Mouse (Mus musculus) liver, embryonic 11.5 days (tissue): ENCODE measurements around the gene Mgrn1. TPM values are rescaled to one million over a fixed set of nuclear protein-coding genes. Genes with fewer than 3 reads are reported as not detected.

Source experiments
- ATAC-seq: fragments of 200-750 bp; cut with Nextera tagmentation; replicated peaks from 2 replicates; pipeline ENCODE4 v1.8.0; 2017; ENCODE audit warnings: moderate number of reproducible peaks, mild to moderate bottlenecking, moderate TSS enrichment, moderate library complexity; ENCODE audit not compliant: low FRiP score
- DNase-seq: peaks from one replicate; pipeline ENCODE4 v3.0.0-alpha.2; 2017; ENCODE audit warnings: low spot score
- H3K27ac ChIP-seq: fragments of 300-500 bp; sonication (generic); 2 replicates; pipeline ENCODE4 v1.5.1; 2014; ENCODE audit warnings: mild to moderate bottlenecking, low read depth, low read length, control low read depth
- H3K27me3 ChIP-seq: fragments of 300-500 bp; sonication (generic); replicated peaks from 2 replicates; pipeline ENCODE4 v1.6.1; 2014; ENCODE audit warnings: low read length, mixed read lengths; ENCODE audit not compliant: control insufficient read depth, insufficient read depth
- H3K36me3 ChIP-seq: fragments of 300-500 bp; sonication (generic); 2 replicates; pipeline ENCODE4 v1.6.1; 2014; ENCODE audit warnings: mild to moderate bottlenecking, low read length, moderate library complexity, mixed read lengths; ENCODE audit not compliant: control insufficient read depth, insufficient read depth
- H3K4me1 ChIP-seq: fragments of 300-500 bp; sonication (generic); replicated peaks from 2 replicates; pipeline ENCODE4 v1.6.1; 2014; ENCODE audit warnings: low read length, mixed read lengths; ENCODE audit not compliant: control insufficient read depth, insufficient read depth
- H3K4me2 ChIP-seq: fragments of 300-500 bp; sonication (generic); 2 replicates; pipeline ENCODE4 v1.6.1; 2014; ENCODE audit warnings: mild to moderate bottlenecking, control low read depth, moderate library complexity
- H3K4me3 ChIP-seq: fragments of 300-500 bp; sonication (generic); 2 replicates; pipeline ENCODE4 v1.5.1; 2014; ENCODE audit warnings: low read depth, low read length, control low read depth
- H3K9ac ChIP-seq: fragments of 300-500 bp; sonication (generic); 2 replicates; pipeline ENCODE4 v1.6.1; 2014; ENCODE audit warnings: low read depth, low read length, control low read depth
- H3K9me3 ChIP-seq: fragments of 300-500 bp; sonication (generic); 2 replicates; pipeline ENCODE4 v1.6.1; 2016; ENCODE audit warnings: low read length, inconsistent platforms, mixed read lengths; ENCODE audit not compliant: control insufficient read depth
- WGBS: fragments of 180-500 bp; shearing (Covaris S2); extraction: QIAGEN DNeasy Blood & Tissue Kit; methylation state at CpG from one replicate; pipeline ENCODE4 v1.1.7; 2014; 5-methylcytosine and 5-hydroxymethylcytosine counted together
- polyA plus RNA-seq: library from polyadenylated mRNA; unstranded; fragments of >200 nt; fragmentation: Nextera tagmentation; extraction: Ambion mirVana; gene quantifications from 2 replicates; pipeline ENCODE4 v1.2.1, GENCODE M21; 2014

The Mgrn1 gene
- polyA plus RNA-seq, 1 experiment from 2014 or later: 50.5 TPM

DNA sequence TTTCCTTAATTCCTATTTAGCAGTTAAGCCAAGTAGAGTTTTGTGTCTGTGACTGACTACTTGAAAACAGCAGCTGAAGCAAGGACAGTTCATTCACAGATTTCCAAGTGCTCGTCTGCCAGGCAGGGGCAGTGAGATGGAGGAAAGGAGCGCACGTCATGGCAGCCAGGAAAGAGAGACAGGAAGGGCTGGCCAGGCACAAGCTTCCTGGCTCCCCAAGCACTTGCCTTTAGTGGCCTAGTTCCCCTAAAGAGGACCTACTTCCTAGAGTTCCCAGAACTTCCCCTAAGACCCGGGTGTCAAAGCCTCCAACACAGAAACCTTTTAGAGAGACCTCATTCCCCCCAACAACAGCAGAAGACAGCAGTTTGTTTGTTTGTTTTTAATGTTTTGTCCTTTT, 34.5 kb downstream of the Mgrn1 start:
- H3K27ac ChIP-seq: no peak overlapping the region
- no peak overlapping the region for H3K4me3 ChIP-seq
- H3K4me1 ChIP-seq: no peaks in the 10 kb centered on the region
- H3K36me3 ChIP-seq: peaks cover 17% of the 10 kb centered on the region; the same call in 1 of the 2 replicates
- H3K27me3 ChIP-seq: no peaks in the 10 kb centered on the region
- no peak for ATAC-seq
- no peak overlapping the region for H3K9ac ChIP-seq
- H3K9me3 ChIP-seq: no peaks in the 10 kb centered on the region
- H3K4me2 ChIP-seq: no peak overlapping the region
- no peak for DNase-seq
- WGBS: 53% methylated on average over 4 of the region's 4 CpGs

DNA sequence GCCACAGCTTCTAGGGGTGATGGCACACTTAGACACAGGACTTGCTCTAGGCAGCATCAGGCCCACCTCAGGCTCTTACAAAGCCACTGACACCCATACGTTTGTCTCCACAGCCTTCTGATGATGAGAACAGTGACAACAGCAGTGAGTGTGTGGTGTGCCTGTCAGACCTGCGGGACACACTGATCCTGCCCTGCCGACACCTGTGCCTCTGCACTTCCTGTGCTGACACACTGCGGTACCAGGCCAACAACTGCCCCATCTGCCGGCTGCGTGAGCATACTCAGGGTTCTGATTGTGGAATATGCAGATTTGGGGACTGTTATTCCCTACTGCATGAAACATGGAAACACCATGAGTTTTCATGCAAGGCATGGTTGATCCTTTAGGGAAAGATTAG, 36.4 kb downstream of the Mgrn1 start:
- Histone ChIP-seq H3K27ac (no peak overlapping the region), H3K4me1 (no peaks in the 10 kb centered on the region), H3K9ac (no peak overlapping the region), H3K36me3 (peaks cover 15% of the 10 kb centered on the region; the same call in 1 of the 2 replicates), H3K9me3 (no peaks in the 10 kb centered on the region), H3K4me3 (no peak overlapping the region), H3K27me3 (no peaks in the 10 kb centered on the region), H3K4me2 (no peak overlapping the region)
- no peak for DNase-seq
- ATAC-seq: no peak
- WGBS: 85% methylated on average over 6 of the region's 6 CpGs

DNA sequence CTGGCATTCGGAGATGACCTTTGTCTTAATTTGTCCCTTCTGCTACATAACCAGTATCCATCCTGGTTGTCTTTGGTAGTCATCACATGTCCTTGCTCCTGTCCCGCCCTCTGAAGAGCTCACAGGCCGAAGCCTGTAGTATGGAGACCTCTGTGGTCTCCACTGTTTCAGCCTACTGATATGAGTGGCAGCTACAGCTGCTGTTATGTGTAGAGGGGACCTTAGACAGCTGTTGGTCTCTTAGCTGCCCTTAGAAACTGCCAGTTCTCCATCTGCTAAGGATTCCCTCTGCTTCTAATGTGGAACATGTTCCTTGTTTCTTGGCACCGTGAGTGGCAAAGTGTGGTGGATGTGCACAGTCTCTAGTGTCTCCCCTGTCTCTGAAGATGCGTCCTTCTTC, 37.9 kb downstream of the Mgrn1 start:
- no peak overlapping the region for H3K27ac ChIP-seq
- ATAC-seq: no peak
- H3K9me3 ChIP-seq: no peaks in the 10 kb centered on the region
- no peaks in the 10 kb centered on the region for H3K4me1 ChIP-seq
- peaks cover 16% of the 10 kb centered on the region for H3K36me3 ChIP-seq
- DNase-seq: no peak
- no peak overlapping the region for H3K4me2 ChIP-seq
- no peaks in the 10 kb centered on the region for H3K27me3 ChIP-seq
- H3K9ac ChIP-seq: no peak overlapping the region
- no peak overlapping the region for H3K4me3 ChIP-seq
- 90% methylated on average over 5 of the region's 5 CpGs for whole genome bisulfite sequencing

DNA sequence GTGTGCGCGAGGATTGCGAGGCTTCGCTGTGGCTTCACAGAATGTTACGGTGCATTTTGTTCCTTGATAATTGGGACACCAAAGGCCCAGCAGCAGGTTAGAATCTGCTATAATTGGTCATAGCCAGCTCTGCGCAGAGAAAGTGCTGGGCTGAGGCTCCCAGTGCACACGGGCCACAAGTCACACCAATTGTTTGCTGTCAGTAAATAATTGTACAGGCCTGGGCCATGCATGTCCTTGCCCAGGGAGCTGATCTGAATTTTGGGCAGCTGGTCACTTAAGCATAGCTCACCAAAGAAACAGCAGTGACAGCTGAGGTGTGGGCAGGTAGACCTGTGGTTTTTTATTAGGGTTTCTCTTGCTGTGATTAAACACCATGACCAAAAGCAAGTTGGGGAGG, 41.9 kb downstream of the Mgrn1 start:
- no peak overlapping the region for H3K9ac ChIP-seq
- WGBS: 88% methylated on average over 7 of the region's 7 CpGs

DNA sequence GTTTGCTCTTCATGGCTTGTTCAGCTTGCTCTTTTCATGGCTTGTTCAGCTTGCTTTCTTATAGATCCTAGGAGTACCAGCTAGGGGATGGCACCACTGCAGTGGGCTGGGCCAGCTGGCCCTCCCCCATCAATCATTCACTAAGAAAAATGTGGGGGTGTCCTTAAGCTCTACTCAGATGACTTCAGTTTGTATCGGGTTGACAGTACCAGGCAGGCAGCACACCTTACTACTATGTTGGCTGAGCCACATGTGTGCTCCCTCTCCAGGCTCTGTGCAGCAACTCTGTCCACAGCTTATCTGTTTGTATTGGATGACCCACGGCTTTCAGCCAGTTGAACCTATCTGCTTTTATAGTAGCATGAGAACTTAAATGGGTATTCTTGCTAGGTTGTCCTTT, 42.4 kb downstream of the Mgrn1 start:
- no peaks in the 10 kb centered on the region for H3K4me1 ChIP-seq
- H3K27ac ChIP-seq: no peak overlapping the region
- H3K4me2 ChIP-seq: no peak overlapping the region
- H3K9me3 ChIP-seq: no peaks in the 10 kb centered on the region
- no peaks in the 10 kb centered on the region for H3K27me3 ChIP-seq
- H3K36me3 ChIP-seq: peaks cover 34% of the 10 kb centered on the region
- DNase-seq: no peak
- ATAC-seq: no peak
- no peak overlapping the region for H3K9ac ChIP-seq
- 64% methylated on average over 2 of the region's 2 CpGs for WGBS
- no peak overlapping the region for H3K4me3 ChIP-seq

More for the DNA sequence above, 41.9 kb downstream of the Mgrn1 start:
- DNase-seq (no peak), ATAC-seq (no peak)
- H3K27ac ChIP-seq: no peak overlapping the region
- no peaks in the 10 kb centered on the region for H3K27me3 ChIP-seq
- H3K4me3 ChIP-seq: no peak overlapping the region
- H3K4me1 ChIP-seq: no peaks in the 10 kb centered on the region
- H3K9me3 ChIP-seq: no peaks in the 10 kb centered on the region
- peaks cover 31% of the 10 kb centered on the region for H3K36me3 ChIP-seq
- H3K4me2 ChIP-seq: no peak overlapping the region

DNA sequence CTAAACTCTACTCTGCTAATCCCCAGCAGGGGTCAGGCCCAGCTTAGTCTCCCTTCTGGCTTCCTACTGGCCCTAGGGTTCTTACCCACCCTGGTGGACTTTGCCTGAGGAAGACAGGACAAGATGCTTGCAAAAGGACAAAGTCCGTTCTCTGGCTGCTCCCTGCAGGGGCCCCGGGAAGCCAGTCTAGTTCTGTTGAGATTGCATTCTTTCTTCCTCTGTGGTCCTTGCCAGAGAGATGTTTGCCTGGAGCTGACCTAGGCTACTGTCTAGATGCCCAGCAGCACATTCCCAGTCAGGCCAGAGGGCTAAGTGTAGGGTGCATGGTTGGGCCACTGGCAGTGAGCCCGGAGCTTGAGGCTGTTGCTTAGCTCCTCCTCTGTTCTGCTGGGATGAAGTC, 46.4 kb downstream of the Mgrn1 start:
- no peak for ATAC-seq
- no peak overlapping the region for H3K4me2 ChIP-seq
- 83% methylated on average over 3 of the region's 3 CpGs for WGBS
- H3K9ac ChIP-seq: no peak overlapping the region
- H3K36me3 ChIP-seq: peaks cover 37% of the 10 kb centered on the region
- no peak overlapping the region for H3K27ac ChIP-seq
- DNase-seq: no peak
- no peaks in the 10 kb centered on the region for H3K9me3 ChIP-seq
- no peak overlapping the region for H3K4me3 ChIP-seq
- H3K27me3 ChIP-seq: no peaks in the 10 kb centered on the region
- no peaks in the 10 kb centered on the region for H3K4me1 ChIP-seq

GRCm38 (mm10) chr16:4935430-4935829, 49.4 kb downstream of the Mgrn1 start:
- ATAC-seq: no peak
- peaks cover 38% of the 10 kb centered on the region for H3K36me3 ChIP-seq
- no peak overlapping the region for H3K4me2 ChIP-seq
- 96% methylated on average over 31 of the region's 31 CpGs for WGBS
- H3K9ac ChIP-seq: no peak overlapping the region
- H3K27me3 ChIP-seq: no peaks in the 10 kb centered on the region
- peaks cover 5% of the 10 kb centered on the region for H3K4me1 ChIP-seq
- H3K4me3 ChIP-seq: no peak overlapping the region
- DNase-seq: no peak
- no peak overlapping the region for H3K27ac ChIP-seq
- H3K9me3 ChIP-seq: no peaks in the 10 kb centered on the region

- Histone ChIP-seq H3K27me3 (no peaks in the 10 kb centered on the region), H3K9me3 (no peaks in the 10 kb centered on the region), H3K4me3 (no peak overlapping the region), H3K4me2 (no peak overlapping the region), H3K4me1 (peaks cover 5% of the 10 kb centered on the region), H3K27ac (peak overlapping the region; percentile 5; the same call in 1 of the 2 replicates), H3K9ac (no peak overlapping the region), H3K36me3 (peaks cover 39% of the 10 kb centered on the region)
- no peak for DNase-seq
- no peak for ATAC-seq
- 72% methylated on average over 10 of the region's 10 CpGs for WGBS
Observed at GRCm38 (mm10) chr16:4935931-4936703, 50.1 kb downstream of the Mgrn1 start.
